Mouse (Mus musculus) small intestine, adult 2 months (tissue): ENCODE measurements around the gene Cyp26b1. TPM values are rescaled to one million over a fixed set of nuclear protein-coding genes. Genes with fewer than 3 reads are reported as not detected.

Experiments used
- H3K27ac ChIP-seq: fragments of 200-500 bp; 2 replicates; pipeline ENCODE4 v1.5.1; 2012; ENCODE audit warnings: low read depth, low read length, control low read depth, inconsistent platforms; ENCODE audit not compliant: insufficient read depth
- H3K27me3 ChIP-seq: fragments of 200-500 bp; 2 replicates; pipeline ENCODE4 v1.6.1; 2012; ENCODE audit warnings: mild to moderate bottlenecking, moderate library complexity, low read length, inconsistent platforms; ENCODE audit not compliant: control insufficient read depth, insufficient read depth
- H3K36me3 ChIP-seq: fragments of 200-500 bp; 2 replicates; pipeline ENCODE4 v1.6.1; 2012; ENCODE audit warnings: mild to moderate bottlenecking, low read length, control low read depth, inconsistent platforms; ENCODE audit not compliant: control insufficient read depth, insufficient read depth
- H3K4me1 ChIP-seq: fragments of 200-500 bp; 2 replicates; pipeline ENCODE4 v1.6.1; 2012; ENCODE audit warnings: low read length, inconsistent platforms, mixed read lengths; ENCODE audit not compliant: control insufficient read depth, insufficient read depth, insufficient read length
- H3K4me3 ChIP-seq: fragments of 200-500 bp; 2 replicates; pipeline ENCODE4 v1.5.1; 2012; ENCODE audit warnings: low read depth, mild to moderate bottlenecking, control low read depth, inconsistent platforms, low read length, moderate library complexity
- CTCF ChIP-seq: fragments of 200-500 bp; IDR thresholded peaks from 2 replicates; pipeline ENCODE4 v1.5.1; 2012; ENCODE audit warnings: low read depth, mild to moderate bottlenecking, control low read depth, inconsistent platforms, low read length, moderate library complexity, mixed read lengths; ENCODE audit not compliant: insufficient replicate concordance, insufficient read length; ENCODE audit errors: extremely low read depth
- POLR2A ChIP-seq: fragments of 200-500 bp; IDR thresholded peaks from 2 replicates; pipeline ENCODE4 v1.6.1; 2012; ENCODE audit warnings: low read depth, mild to moderate bottlenecking, control low read depth, inconsistent platforms, low read length, moderate library complexity
- WGBS: fragments of 180-500 bp; shearing (Covaris S2); methylation state at CpG from one replicate; pipeline ENCODE4 v1.1.7; 2018; 5-methylcytosine and 5-hydroxymethylcytosine counted together
- polyA plus RNA-seq: library from polyadenylated mRNA; depleted of rRNA; stranded (reverse); fragments of >200 nt; gene quantifications from 2 replicates; pipeline ENCODE4 v1.2.3, GENCODE M21; 2012; rRNA removed

Gene Cyp26b1
- polyA plus RNA-seq = 2.6 and 3.0 TPM in 2 replicates

GRCm38 (mm10) chr6:84593693-84594092, at the start of gene Cyp26b1:
Gene Cyp26b1 (minus strand): TSS chr6:84593908.
- Histone ChIP-seq H3K4me1 (peaks cover 5% of the 10 kb centered on the region; the same call in 1 of the 2 replicates), H3K27me3 (peaks cover 12% of the 10 kb centered on the region), H3K4me3 (no peak within 1 kb of the TSS), H3K27ac (no peak within 1 kb of the TSS), H3K36me3 (no peaks in the 10 kb centered on the region)
- TF ChIP-seq POLR2A = no peak
- WGBS = 90% methylated on average over 10 of the region's 10 CpGs

GRCm38 (mm10) chr6:84641062-84641431, 47.3 kb upstream of the Cyp26b1 start:
- peak overlapping the region; percentile 25 for H3K27ac ChIP-seq
- no peaks in the 10 kb centered on the region for H3K27me3 ChIP-seq
- no peaks in the 10 kb centered on the region for H3K36me3 ChIP-seq
- 34% methylated on average over 4 of the region's 4 CpGs for WGBS
- peaks cover 14% of the 10 kb centered on the region; the same call in 1 of the 2 replicates for H3K4me1 ChIP-seq
- TF ChIP-seq POLR2A = no peak
- no peak for TF ChIP-seq CTCF
- no peak overlapping the region for H3K4me3 ChIP-seq

GRCm38 (mm10) chr6:84640324-84641061, 46.8 kb upstream of the Cyp26b1 start:
- no peak for TF ChIP-seq POLR2A
- no peak for TF ChIP-seq CTCF
- H3K27me3 ChIP-seq = no peaks in the 10 kb centered on the region
- H3K4me3 ChIP-seq = no peak overlapping the region
- H3K36me3 ChIP-seq = no peaks in the 10 kb centered on the region
- H3K27ac ChIP-seq = peak overlapping the region; percentile 25
- H3K4me1 ChIP-seq = peaks cover 14% of the 10 kb centered on the region; the same call in 1 of the 2 replicates
- 16% methylated on average over 9 of the region's 9 CpGs for WGBS

GRCm38 (mm10) chr6:84638206-84638605, 44.5 kb upstream of the Cyp26b1 start:
- Histone ChIP-seq H3K4me3 (no peak overlapping the region), H3K27ac (no peak overlapping the region), H3K36me3 (no peaks in the 10 kb centered on the region), H3K27me3 (no peaks in the 10 kb centered on the region; the same call in 1 of the 2 replicates), H3K4me1 (peaks cover 14% of the 10 kb centered on the region; the same call in 1 of the 2 replicates)
- TF ChIP-seq CTCF = no peak
- TF ChIP-seq POLR2A = no peak

- no peak for TF ChIP-seq POLR2A
- TF ChIP-seq CTCF = no peak
- 88% methylated on average over 2 of the region's 2 CpGs for WGBS
- Histone ChIP-seq H3K4me1 (no peaks in the 10 kb centered on the region), H3K27ac (no peak overlapping the region), H3K27me3 (no peaks in the 10 kb centered on the region; the same call in 1 of the 2 replicates), H3K36me3 (no peaks in the 10 kb centered on the region), H3K4me3 (no peak overlapping the region)
These were observed 37.9 kb upstream of the Cyp26b1 start for GRCm38 (mm10) chr6:84631588-84631987.

GRCm38 (mm10) chr6:84630276-84630675, 36.6 kb upstream of the Cyp26b1 start:
- Histone ChIP-seq H3K27me3 (no peaks in the 10 kb centered on the region; the same call in 1 of the 2 replicates), H3K4me3 (no peak overlapping the region), H3K36me3 (no peaks in the 10 kb centered on the region), H3K27ac (no peak overlapping the region), H3K4me1 (no peaks in the 10 kb centered on the region)
- TF ChIP-seq CTCF (no peak), POLR2A (no peak)
- 50% methylated on average over 1 of the region's 1 CpGs for WGBS

- WGBS = 92% methylated on average over 5 of the region's 5 CpGs
- Histone ChIP-seq H3K27me3 (no peaks in the 10 kb centered on the region), H3K27ac (no peak overlapping the region), H3K4me1 (no peaks in the 10 kb centered on the region), H3K4me3 (no peak overlapping the region), H3K36me3 (no peaks in the 10 kb centered on the region)
- TF ChIP-seq POLR2A (no peak), CTCF (no peak)
These were observed 35.1 kb upstream of the Cyp26b1 start for GRCm38 (mm10) chr6:84628831-84629230.

GRCm38 (mm10) chr6:84626398-84626797, 32.7 kb upstream of the Cyp26b1 start:
- WGBS = 90% methylated on average over 2 of the region's 2 CpGs
- Histone ChIP-seq H3K27me3 (no peaks in the 10 kb centered on the region), H3K4me1 (no peaks in the 10 kb centered on the region), H3K36me3 (no peaks in the 10 kb centered on the region), H3K27ac (no peak overlapping the region), H3K4me3 (no peak overlapping the region)
- TF ChIP-seq POLR2A (no peak), CTCF (no peak)
